Mouse (Mus musculus): ENCODE data around the gene Camta1.

Camta1 gene

GRCm38 (mm10) chr4:151786946-151787705 lies 74.5 kb downstream of the Camta1 start:
- in situ Hi-C loops (cut with MboI; ENCODE audit: low sequenced_read_pairs), result no loop called here

DNA sequence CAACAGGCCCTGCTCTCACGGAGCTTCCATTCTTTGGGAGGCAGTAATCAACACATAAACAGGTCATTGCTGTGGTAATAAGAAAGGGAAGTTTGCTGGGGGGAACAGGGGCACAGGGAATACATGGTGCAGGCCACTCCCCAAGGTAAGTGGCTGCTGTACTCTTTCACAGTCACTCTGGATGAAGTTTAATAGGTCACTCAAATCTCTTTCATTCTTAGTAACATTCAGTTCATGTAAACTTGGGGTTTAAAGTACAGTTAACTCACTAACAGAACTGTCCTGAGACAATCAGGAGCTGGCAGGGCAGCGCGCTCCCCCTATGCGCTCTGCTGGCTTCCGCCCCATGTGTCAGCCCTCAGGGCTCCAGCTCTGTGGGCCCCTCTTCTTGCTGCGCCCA lies 81.2 kb downstream of the Camta1 start:
- in situ Hi-C loops (cut with MboI; ENCODE audit: low sequenced_read_pairs), result no loop called here

GRCm38 (mm10) chr4:151779962-151780459 lies 81.7 kb downstream of the Camta1 start:
- in situ Hi-C loops (cut with MboI; ENCODE audit: low sequenced_read_pairs), result no loop called here

DNA sequence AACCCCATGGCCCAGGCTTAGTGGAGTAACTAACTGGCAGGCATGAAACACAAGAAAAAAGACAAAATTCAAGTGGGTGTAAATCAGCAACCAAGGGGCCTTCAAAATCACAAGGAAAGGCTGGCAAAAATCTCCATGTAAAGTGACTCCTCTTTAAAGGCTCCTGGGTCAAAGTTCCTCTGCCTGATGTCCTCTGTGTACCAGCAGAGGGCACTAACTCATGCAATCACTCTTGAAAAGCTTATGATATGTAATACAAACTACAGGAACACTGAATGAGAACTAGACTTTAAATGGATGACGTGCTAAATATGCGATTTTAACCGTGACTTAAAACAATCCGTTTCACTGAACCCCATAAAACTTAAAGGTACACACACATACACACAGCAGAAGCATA lies 83.2 kb downstream of the Camta1 start:
- in situ Hi-C loops (cut with MboI; ENCODE audit: low sequenced_read_pairs), result no loop called here

DNA sequence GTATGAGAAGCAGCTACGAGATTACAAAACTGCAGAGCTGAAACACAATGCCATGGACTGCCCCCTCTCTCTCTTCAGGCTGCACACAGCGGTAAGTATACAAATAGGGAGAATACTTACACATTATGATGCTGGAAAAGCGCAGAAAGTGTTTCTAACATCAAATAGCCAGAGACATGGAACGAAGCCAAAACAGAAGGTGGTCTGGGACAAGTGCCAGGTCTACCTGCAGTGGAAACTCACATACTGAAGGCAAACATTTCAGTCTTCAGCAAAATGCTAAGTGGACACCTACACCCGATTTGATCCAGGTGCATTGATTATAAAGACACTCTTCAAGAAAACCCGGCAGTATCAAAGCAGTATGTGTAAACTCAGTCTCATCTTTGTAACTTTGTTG lies 84.2 kb downstream of the Camta1 start:
- in situ Hi-C loops (cut with MboI; ENCODE audit: low sequenced_read_pairs), result no loop called here

- in situ Hi-C loops (cut with MboI; ENCODE audit: low sequenced_read_pairs), result no loop called here
Observed at GRCm38 (mm10) chr4:151775441-151775840, 86.2 kb downstream of the Camta1 start.

DNA sequence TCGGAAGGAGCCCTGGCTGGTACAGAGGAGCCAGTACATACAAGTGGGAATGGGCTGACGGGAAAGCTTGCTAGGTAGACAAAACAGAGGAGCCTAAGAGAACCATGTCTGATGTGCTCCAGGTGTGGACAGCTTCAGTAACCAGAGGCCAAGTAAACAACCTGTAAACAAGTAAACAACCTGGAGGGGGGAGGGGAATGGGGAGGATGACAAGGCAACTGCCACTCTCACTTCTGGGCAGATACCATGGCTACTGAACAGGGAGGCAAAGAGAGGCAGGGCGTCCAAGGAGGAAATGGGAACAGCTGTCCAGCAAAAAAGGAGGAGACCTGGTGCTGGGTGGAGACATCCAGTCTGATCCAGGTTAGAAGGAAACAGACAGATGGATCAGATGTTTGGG lies 88.0 kb downstream of the Camta1 start:
- in situ Hi-C loops (cut with MboI; ENCODE audit: low sequenced_read_pairs), result no loop called here

DNA sequence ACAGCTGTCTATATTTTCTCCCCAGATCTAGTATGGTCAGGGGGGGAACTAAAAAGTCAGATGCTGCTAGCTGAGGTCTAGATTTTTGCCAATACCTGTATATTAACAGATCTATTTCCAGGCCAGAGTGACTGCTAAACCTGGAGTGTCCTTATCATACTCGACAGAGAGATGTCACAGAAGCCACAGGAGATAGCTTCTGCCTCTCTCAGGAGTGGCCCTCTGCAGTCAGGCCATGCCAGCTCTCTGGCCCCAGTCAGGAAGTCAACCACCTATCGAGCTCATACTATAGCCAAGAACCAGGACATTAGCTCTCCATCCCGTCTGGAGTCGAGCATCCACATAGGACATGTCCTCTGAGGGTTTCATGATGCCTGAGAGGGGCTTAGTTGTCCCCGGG lies 88.7 kb downstream of the Camta1 start:
- in situ Hi-C loops (cut with MboI; ENCODE audit: low sequenced_read_pairs), result no loop called here

DNA sequence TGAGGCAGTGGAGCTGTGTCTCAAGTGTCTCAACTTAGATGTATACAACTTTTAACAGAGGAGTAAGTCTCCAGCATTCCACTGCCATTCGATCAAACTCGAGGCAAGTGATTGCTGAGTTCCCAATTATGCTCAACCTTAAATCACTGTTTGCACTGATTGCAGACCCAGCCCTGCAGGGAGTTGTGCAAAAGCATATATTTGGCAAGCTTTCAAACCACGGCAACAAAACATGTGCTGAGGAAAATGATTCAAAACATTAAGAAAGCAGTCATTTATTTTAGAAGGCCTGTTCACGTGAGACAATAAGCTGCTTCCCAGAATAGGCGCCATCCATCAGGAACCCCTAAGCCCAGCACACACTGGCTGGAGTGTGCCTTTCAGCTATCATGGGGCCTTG lies 91.0 kb downstream of the Camta1 start:
- in situ Hi-C loops (cut with MboI; ENCODE audit: low sequenced_read_pairs), result no loop called here

DNA sequence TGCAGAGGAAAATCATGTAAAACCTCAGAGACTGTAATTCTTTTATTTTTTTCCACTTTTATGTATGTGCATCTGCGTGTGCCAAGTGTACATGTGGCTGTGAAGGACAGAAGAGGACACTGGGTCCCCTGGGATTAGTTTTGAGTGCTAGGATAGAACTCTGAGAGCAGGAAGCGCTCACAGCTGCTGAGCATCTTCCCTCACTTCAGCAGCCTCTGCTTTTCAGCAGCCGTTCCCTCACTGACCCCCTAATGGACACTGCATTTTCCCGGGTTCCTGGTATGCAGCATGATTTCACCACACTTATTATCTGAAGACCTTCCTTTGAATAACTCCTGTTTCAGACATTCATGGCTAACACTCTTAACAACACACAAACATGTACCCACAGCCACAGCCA lies 93.9 kb downstream of the Camta1 start:
- in situ Hi-C loops (cut with MboI; ENCODE audit: low sequenced_read_pairs), result no loop called here

DNA sequence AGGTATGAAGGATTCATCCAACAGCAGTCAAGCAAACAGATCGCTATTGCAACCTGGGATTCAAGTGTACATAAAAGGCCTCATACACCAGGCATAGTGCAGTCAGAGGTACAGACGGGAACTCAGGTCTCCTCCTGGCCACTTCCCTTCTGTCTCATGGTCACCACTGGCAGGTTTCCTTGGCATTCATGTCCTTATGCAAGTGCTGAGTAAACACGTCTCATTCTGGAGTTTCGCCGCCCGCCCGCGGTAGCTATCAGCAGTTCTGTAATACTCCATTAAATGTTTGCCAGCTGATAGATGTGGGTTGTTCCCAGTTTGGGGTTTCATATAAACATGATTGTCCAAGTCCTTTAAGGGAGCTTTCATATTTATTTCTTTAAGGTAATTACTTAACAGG lies 94.3 kb downstream of the Camta1 start:
- in situ Hi-C loops (cut with MboI; ENCODE audit: low sequenced_read_pairs), result no loop called here

- in situ Hi-C loops (cut with MboI; ENCODE audit: low sequenced_read_pairs), result no loop called here
Observed at GRCm38 (mm10) chr4:151765376-151765775, 96.3 kb downstream of the Camta1 start.

DNA sequence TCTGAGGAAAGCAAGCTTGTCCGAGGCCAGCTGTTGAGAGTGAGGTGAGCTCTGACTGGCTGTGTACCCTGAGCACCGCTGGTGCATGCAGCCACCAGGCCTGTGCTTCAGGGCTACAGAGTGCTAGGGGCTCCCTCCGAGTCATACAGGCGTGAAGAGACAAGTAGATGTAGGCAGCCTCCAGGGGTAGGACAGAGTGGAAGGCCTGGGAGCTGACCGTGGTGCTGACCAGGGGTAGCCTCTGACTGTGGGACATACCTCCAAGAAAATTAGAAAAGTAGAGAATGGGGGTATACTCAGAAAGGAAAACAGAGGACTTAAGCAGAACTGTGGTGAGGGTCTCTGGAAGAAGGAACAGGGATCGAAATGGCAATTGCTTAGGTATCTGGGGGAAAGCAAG lies 97.7 kb downstream of the Camta1 start:
- in situ Hi-C loops (cut with MboI; ENCODE audit: low sequenced_read_pairs), result no loop called here

DNA sequence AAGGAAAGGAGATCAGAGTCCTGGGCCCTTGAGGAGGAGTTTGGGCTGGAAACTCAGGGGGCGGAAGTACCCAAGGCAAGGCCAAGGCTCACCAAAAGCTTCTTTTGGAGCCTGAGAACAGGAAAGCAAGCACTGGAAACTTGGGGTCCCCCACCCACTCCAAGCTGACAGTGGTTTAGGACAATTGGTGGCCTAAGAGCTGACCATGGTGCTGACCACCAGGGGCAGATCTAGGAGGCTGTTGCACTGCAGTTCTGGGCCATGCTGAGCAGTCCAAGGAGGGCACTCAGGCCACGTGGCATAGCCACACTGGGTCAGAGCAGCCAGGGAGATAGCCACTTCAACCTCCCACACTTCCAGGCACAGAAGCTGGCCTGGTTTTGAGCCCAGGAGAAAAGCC lies 102.6 kb downstream of the Camta1 start:
- in situ Hi-C loops (cut with MboI; ENCODE audit: low sequenced_read_pairs), result no loop called here

GRCm38 (mm10) chr4:151758337-151758736 lies 103.3 kb downstream of the Camta1 start:
- in situ Hi-C loops (cut with MboI; ENCODE audit: low sequenced_read_pairs), result no loop called here

DNA sequence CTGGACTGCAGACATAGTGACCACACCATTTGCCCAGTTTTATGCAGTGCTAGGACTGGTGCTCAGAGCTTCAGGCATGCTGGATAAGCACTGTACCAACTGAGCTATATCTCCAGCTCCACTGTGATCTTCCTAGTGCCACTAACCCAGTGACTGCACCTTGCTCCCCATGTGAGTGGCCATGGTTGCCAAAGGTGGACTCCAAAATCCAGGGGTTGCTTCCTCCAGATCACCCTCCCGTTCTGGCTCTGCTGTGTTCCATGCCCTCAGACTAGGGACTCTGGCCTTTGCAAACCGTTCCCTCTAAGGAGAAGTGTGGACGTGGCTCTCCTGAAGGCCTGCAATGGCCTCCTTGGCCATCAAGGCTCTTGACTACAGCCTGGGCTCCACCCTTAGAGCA lies 104.4 kb downstream of the Camta1 start:
- in situ Hi-C loops (cut with MboI; ENCODE audit: low sequenced_read_pairs), result no loop called here

GRCm38 (mm10) chr4:151756400-151756799 lies 105.3 kb downstream of the Camta1 start:
- in situ Hi-C loops (cut with MboI; ENCODE audit: low sequenced_read_pairs), result no loop called here

DNA sequence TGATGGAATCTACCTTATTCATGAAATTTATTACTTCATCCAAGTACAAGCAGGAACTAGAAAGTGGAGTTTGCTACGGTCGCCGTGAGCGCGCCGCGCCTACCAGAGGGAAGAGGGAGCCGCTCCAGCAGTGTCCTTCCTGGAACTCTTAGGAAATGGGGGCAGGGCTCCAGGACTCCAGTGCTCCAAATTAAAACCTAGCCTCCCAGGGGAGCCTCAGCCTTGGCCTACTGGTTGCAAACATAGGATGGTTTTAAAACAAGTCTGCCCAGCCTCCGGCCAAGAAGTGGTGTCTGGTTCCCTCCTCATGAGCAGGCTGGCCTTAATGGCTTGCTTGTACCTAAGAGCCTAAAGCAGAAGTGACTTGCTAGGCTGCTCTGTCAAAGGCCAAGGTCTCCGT lies 108.4 kb downstream of the Camta1 start:
- in situ Hi-C loops (cut with MboI; ENCODE audit: low sequenced_read_pairs), result no loop called here

DNA sequence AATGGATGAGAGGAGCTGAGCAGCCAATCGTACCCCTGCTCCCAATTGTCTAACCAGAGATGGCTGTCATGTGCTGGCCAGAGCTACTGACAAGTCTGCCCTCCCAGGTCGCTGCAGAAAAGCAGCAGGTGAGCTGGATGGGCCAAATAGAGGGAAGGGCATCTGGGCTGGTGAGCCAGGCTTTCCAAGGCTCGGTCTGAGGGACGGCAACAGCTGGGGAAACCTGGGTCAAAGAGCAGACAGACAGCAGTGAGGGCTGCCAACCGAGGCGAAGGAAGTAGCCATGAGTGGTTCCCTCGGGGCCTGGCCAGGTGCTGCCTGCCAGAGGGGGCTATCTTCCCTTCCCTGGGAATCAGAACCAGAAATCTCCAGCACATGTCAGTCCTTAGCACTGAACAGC lies 109.1 kb downstream of the Camta1 start:
- in situ Hi-C loops (cut with MboI; ENCODE audit: low sequenced_read_pairs), result no loop called here

DNA sequence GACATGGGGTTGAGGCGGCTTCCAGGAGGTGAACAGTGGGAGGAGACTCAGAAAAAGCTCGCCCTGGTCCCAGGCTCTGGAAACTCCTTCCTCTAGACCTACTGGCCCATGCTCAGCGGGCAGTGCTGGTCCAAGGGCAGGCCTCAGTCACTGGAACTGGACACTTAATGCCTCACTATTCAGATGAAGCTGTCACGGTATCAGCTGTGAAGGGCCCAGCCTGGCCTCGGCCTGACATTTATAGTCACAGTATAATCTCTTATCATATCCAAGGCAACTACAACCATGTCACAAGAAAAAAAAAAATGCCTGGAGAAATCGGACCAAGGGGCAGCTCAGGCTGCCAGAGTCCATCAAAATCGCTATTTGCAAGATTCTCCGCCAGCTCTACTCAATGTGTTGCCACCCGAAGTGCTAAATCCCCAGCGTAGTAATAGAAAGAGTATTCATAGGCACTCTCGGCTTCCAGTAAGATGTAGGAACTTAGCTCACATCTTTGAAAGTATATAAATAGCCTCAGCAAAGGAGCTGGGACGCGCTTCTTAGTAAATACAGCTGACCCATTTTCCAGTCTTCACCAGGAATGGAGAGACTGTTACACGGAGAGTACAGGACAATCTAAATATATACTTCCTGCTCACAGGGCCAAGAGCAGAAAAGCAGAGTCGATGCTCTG lies 110.3 kb downstream of the Camta1 start:
- in situ Hi-C loops (cut with MboI; ENCODE audit: low sequenced_read_pairs), result no loop called here

DNA sequence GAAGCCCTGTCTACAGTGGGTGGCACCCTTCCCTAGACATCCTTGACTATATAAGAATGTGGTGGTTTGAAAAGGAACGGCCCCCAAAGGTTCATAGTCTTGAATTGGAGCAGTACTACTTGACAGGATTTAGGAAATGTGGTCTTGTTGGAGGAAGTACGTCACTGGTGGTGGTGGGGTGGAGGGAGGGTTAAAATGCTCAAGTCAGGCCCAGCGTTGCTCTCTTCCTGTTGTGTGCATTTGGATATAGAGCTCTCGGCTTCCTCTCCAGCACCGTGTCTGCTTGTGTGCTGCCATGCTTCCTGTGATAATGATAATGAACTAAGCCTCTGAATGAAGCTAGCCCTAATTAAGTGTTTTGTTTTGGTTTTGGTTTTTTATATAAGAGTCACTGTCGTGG lies 114.0 kb downstream of the Camta1 start:
- in situ Hi-C loops (cut with MboI; ENCODE audit: low sequenced_read_pairs), result no loop called here

GRCm38 (mm10) chr4:151746002-151746606 lies 115.6 kb downstream of the Camta1 start:
- in situ Hi-C loops (cut with MboI; ENCODE audit: low sequenced_read_pairs), result no loop called here
